Mouse (Mus musculus) G1E (cell line): ENCODE measurements around the gene Iqgap2. TPM values are rescaled to one million over a fixed set of nuclear protein-coding genes. Genes with fewer than 3 reads are reported as not detected.

Experiments used
- ATAC-seq: 2 replicates; pipeline ENCODE4 v1.8.0; 2016; ENCODE audit warnings: mild to moderate bottlenecking; ENCODE audit not compliant: insufficient number of reproducible peaks, poor library complexity, low FRiP score, severe bottlenecking; ENCODE audit errors: extremely low read depth
- DNase-seq: peaks from one replicate; pipeline ENCODE4 v3.0.0; 2012; ENCODE audit warnings: low spot score
- H3K27me3 ChIP-seq: 2 replicates; pipeline ENCODE4 v1.6.1; 2012; ENCODE audit warnings: mild to moderate bottlenecking, low read length, inconsistent platforms; ENCODE audit not compliant: insufficient read depth
- H3K36me3 ChIP-seq: replicated peaks from 2 replicates; pipeline ENCODE3; 2012; ENCODE audit warnings: mild to moderate bottlenecking, inconsistent platforms
- H3K4me1 ChIP-seq: 2 replicates; pipeline ENCODE4 v1.6.1; 2012; ENCODE audit warnings: low read depth, low read length, inconsistent platforms, mixed read lengths; ENCODE audit not compliant: insufficient read depth
- H3K4me3 ChIP-seq: 2 replicates; pipeline ENCODE4 v1.5.1; 2012; ENCODE audit warnings: low read depth, mild to moderate bottlenecking, inconsistent platforms, low read length, moderate library complexity, mixed read lengths
- H3K9me3 ChIP-seq: replicated peaks from 2 replicates; pipeline ENCODE4 v1.6.1; 2012; ENCODE audit warnings: inconsistent platforms
- CTCF ChIP-seq: IDR thresholded peaks from 2 replicates; pipeline ENCODE4 v1.5.1; 2012; ENCODE audit warnings: low read depth, low read length, inconsistent platforms, mixed read lengths
- GATA1 ChIP-seq: IDR thresholded peaks from 2 replicates; pipeline ENCODE4 v1.6.1; 2012; ENCODE audit warnings: borderline replicate concordance, low read length, inconsistent platforms, mixed read lengths
- GATA2 ChIP-seq: IDR thresholded peaks from 2 replicates; pipeline ENCODE4 v1.6.1; 2012; ENCODE audit warnings: low read depth, low read length, inconsistent platforms, borderline replicate concordance
- POLR2AphosphoS5 ChIP-seq: IDR thresholded peaks from 2 replicates; pipeline ENCODE4 v1.6.1; 2012; ENCODE audit warnings: low read depth, low read length, inconsistent platforms; ENCODE audit not compliant: insufficient replicate concordance
- TAL1 ChIP-seq: conservative IDR thresholded peaks from 2 replicates; pipeline ENCODE4 v1.6.1; 2012; ENCODE audit warnings: low read depth, low read length, inconsistent platforms, mixed read lengths
- polyA plus RNA-seq: library from polyadenylated mRNA; stranded (reverse); fragments of >175 nt; gene quantifications from 2 replicates; pipeline ENCODE4 v1.2.3, GENCODE M21; 2012
- total RNA-seq, 2 experiments: library from RNA; stranded (forward) in 1 of 2; stranded (reverse) in 1 of 2; fragments of 200-1000 nt in 1 of 2; fragments of >200 nt in 1 of 2; fragmentation: Nextera tagmentation in 1 of 2; gene quantifications; 2 replicates each; pipeline ENCODE4 v1.2.3; 2014 to 2017

Gene Iqgap2
- total and polyA plus RNA-seq, 3 experiments, result 3.0 to 14.3 (median 6.6) TPM

GRCm38 (mm10) chr13:95632144-95632543 lies 259.6 kb downstream of the Iqgap2 start:
- Histone ChIP-seq H3K4me3 (no peak overlapping the region), H3K4me1 (peaks cover 3% of the 10 kb centered on the region; the same call in 1 of the 2 replicates), H3K9me3 (no peaks in the 10 kb centered on the region), H3K27me3 (0 out of 2 replicates have a peak, but pooled peaks cover 6% of the 10 kb centered on the region), H3K36me3 (peaks cover 13% of the 10 kb centered on the region)
- TF ChIP-seq POLR2AphosphoS5 (no peak), TAL1 (no peak), GATA1 (no peak), CTCF (no peak), GATA2 (no peak)
- ATAC-seq (no peak), DNase-seq (no peak)

DNA sequence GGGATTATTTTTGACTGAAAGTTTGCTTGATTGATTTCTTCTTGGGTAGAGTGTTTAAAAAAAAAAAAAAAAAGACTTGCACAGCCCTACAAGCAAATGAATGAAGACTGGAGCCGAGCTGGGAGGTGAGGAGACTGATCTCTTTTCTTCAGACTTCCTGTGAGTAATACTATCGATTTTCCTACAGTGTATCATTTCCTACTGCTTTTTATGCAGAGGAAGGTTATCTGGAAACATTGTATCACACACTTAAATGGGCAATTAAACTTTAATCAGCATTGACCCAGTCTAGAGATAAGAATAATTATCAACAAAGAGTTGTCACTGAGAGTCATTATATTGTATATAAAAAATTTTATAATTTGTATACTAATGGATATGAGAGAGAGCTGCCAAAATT lies 261.0 kb downstream of the Iqgap2 start:
- H3K9me3 ChIP-seq, result no peaks in the 10 kb centered on the region
- H3K4me3 ChIP-seq, result no peak overlapping the region
- peaks cover 3% of the 10 kb centered on the region; the same call in 1 of the 2 replicates for H3K4me1 ChIP-seq
- no peak for TF ChIP-seq POLR2AphosphoS5
- TF ChIP-seq GATA2, result no peak
- TF ChIP-seq GATA1, result no peak
- no peak for TF ChIP-seq CTCF
- no peak for TF ChIP-seq TAL1
- DNase-seq (no peak), ATAC-seq (peak; percentile 63)
- H3K27me3 ChIP-seq, result 0 out of 2 replicates have a peak, but pooled peaks cover 6% of the 10 kb centered on the region
- H3K36me3 ChIP-seq, result peaks cover 13% of the 10 kb centered on the region

DNA sequence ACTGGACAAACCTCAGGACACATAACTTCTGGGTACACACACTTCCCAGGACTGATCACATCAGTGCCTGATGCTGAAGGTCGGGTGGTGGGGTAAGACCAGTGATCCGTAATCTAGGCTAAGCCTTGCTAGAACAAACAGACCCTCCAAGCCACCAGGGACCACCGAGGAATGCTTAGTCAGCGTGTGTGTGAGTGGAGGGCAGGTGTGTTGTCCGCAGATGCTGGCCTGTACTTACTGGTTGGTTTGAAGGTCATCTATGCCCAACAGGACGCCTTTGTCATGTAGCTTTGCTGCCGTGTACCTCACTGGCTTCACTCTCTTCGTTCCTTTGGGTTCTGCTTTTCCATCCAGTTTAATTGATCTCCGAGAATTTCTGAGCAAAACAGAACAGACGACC lies 262.0 kb downstream of the Iqgap2 start:
- peaks cover 3% of the 10 kb centered on the region; the same call in 1 of the 2 replicates for H3K4me1 ChIP-seq
- peaks cover 10% of the 10 kb centered on the region for H3K36me3 ChIP-seq
- no peaks in the 10 kb centered on the region for H3K9me3 ChIP-seq
- ATAC-seq (no peak), DNase-seq (no peak)
- TF ChIP-seq POLR2AphosphoS5 (no peak), CTCF (no peak), GATA2 (no peak), TAL1 (no peak), GATA1 (no peak)
- H3K27me3 ChIP-seq, result 0 out of 2 replicates have a peak, but pooled peaks cover 6% of the 10 kb centered on the region
- no peak overlapping the region for H3K4me3 ChIP-seq

- H3K36me3 ChIP-seq, result peaks cover 10% of the 10 kb centered on the region
- ATAC-seq, result no peak
- peaks cover 3% of the 10 kb centered on the region; the same call in 1 of the 2 replicates for H3K4me1 ChIP-seq
- H3K9me3 ChIP-seq, result no peaks in the 10 kb centered on the region
- no peak overlapping the region for H3K4me3 ChIP-seq
- TF ChIP-seq CTCF, result no peak
- TF ChIP-seq GATA1, result no peak
- no peak for TF ChIP-seq POLR2AphosphoS5
- TF ChIP-seq GATA2, result no peak
- peaks cover 13% of the 10 kb centered on the region; the same call in 1 of the 2 replicates for H3K27me3 ChIP-seq
- no peak for DNase-seq
These were observed 265.0 kb downstream of the Iqgap2 start for GRCm38 (mm10) chr13:95626696-95627095.

DNA sequence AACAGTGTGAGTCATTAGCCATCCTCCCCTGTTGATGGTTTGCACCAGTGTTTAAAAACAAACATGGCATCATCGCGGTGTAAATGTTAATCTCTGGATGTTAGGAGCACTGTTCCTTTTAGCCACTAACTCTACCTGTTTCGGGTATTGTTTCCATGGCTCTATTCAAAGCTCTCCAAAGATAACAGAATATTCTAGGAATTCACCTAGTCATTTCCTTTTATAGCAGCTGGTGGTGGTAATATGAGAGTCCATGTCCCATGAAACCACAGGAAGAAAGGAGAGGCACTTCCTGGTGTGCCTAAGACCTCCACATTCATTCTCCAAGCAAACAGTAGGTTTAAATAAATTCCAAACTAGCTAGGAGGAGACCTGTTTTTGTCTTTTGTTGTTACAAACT lies 268.7 kb downstream of the Iqgap2 start:
- DNase-seq (no peak), ATAC-seq (no peak)
- no peak for TF ChIP-seq TAL1
- no peak for TF ChIP-seq GATA2
- no peak for TF ChIP-seq GATA1
- TF ChIP-seq POLR2AphosphoS5, result no peak
- no peak for TF ChIP-seq CTCF
- H3K9me3 ChIP-seq, result peaks cover 5% of the 10 kb centered on the region
- peaks cover 24% of the 10 kb centered on the region for H3K27me3 ChIP-seq
- no peak overlapping the region for H3K4me3 ChIP-seq
- H3K36me3 ChIP-seq, result peaks cover under 1% of the 10 kb centered on the region
- no peaks in the 10 kb centered on the region for H3K4me1 ChIP-seq

DNA sequence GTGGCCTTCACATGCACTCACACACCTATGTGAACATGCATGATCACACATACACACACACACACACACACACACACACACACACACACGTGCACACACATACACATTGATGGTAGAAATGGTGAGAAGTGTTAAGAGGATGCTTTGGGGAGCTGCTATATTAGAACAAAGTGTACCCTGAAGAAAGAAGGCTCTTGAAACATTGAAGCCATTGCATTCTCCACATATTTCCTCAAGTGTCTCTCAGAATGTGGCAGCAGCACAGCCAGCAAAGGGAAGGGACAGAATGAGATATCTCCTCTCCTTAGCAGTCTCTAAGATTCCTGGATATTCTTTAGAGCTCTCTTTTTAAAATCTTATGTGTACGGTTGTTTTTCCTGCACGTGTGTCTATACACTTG lies 270.2 kb downstream of the Iqgap2 start:
- H3K36me3 ChIP-seq, result no peaks in the 10 kb centered on the region
- H3K9me3 ChIP-seq, result peaks cover 7% of the 10 kb centered on the region
- ATAC-seq, result no peak
- DNase-seq, result no peak
- H3K4me1 ChIP-seq, result no peaks in the 10 kb centered on the region
- no peak for TF ChIP-seq TAL1
- TF ChIP-seq POLR2AphosphoS5, result no peak
- TF ChIP-seq GATA2, result no peak
- no peak for TF ChIP-seq CTCF
- TF ChIP-seq GATA1, result no peak
- no peak overlapping the region for H3K4me3 ChIP-seq
- H3K27me3 ChIP-seq, result peaks cover 34% of the 10 kb centered on the region
